Mouse (Mus musculus): Measurements from ENCODE around the gene Itpr2.

- TF ChIP-seq POLR2A (IDR thresholded peaks at IDR 0.05; ENCODE audit: insufficient read depth, low read length) (no peak), EP300 (IDR thresholded peaks at IDR 0.05; ENCODE audit: insufficient read depth, low read depth, low read length) (no peak)
Measured at GRCm38 (mm10) chr6:146540386-146540785, 38.4 kb upstream of the Itpr2 start.
